Mouse (Mus musculus) olfactory bulb, adult 2 months (tissue): ENCODE results near the gene Eng. TPM values are rescaled to one million over a fixed set of nuclear protein-coding genes. Genes with fewer than 3 reads are reported as not detected.

Experiments used
- H3K27ac ChIP-seq: fragments of 200-500 bp; 2 replicates; pipeline ENCODE4 v1.5.1; 2012; ENCODE audit warnings: low read depth, low read length; ENCODE audit not compliant: insufficient read depth
- H3K4me1 ChIP-seq: fragments of 200-500 bp; 2 replicates; pipeline ENCODE4 v1.6.1; 2012; ENCODE audit warnings: low read length; ENCODE audit not compliant: control insufficient read depth, insufficient read depth
- H3K4me3 ChIP-seq: fragments of 200-500 bp; 2 replicates; pipeline ENCODE4 v1.5.1; 2012; ENCODE audit warnings: mild to moderate bottlenecking, low read depth, low read length, moderate library complexity; ENCODE audit not compliant: insufficient read depth
- CTCF ChIP-seq: fragments of 200-500 bp; IDR thresholded peaks from 2 replicates; pipeline ENCODE4 v1.5.1; 2012; ENCODE audit warnings: low read depth, mild to moderate bottlenecking, low read length, moderate library complexity; ENCODE audit not compliant: insufficient read depth
- POLR2A ChIP-seq: fragments of 200-500 bp; IDR thresholded peaks from 2 replicates; pipeline ENCODE4 v1.6.1; 2012; ENCODE audit warnings: mild to moderate bottlenecking, low read depth, low read length, moderate library complexity; ENCODE audit not compliant: insufficient read depth
- WGBS: fragments of 180-500 bp; shearing (Covaris S2); methylation state at CpG from one replicate; pipeline ENCODE4 v1.1.7; 2018; 5-methylcytosine and 5-hydroxymethylcytosine counted together
- polyA plus RNA-seq: library from polyadenylated mRNA; stranded (reverse); fragments of >200 nt; gene quantifications from 2 replicates; pipeline ENCODE4 v1.2.4, GENCODE M21; 2012; ENCODE audit warnings: low replicate concordance; ENCODE audit not compliant: missing spikeins, insufficient read depth, insufficient read length

The Eng gene
- polyA plus RNA-seq, 1 experiment = not detected

DNA sequence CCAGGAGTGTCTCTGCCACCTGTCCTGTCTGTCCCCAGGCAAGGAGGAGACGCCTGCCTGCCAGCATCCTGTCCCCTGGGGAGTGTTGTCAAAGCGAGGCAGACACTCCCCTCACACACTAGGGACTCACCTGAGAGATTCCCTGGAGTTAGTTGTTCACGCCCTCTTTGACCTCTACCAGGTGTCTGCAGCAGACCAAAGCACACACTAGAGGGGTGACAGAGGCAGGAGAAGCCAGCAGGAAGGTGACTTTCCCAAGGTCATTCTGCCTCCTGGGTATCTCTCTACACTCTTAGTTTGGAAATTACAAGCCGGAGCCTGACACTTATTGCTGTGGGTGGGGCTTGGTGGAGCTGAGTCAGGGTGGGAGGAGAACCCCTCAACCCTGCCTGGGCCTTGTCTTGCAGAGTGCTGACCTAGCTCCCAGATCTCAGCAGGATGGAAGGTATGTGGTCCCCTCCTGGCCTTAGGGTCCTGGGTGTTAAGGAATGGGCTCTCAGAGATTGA is 18.3 kb upstream of the Eng start:
- no peak for TF ChIP-seq CTCF
- no peak for TF ChIP-seq POLR2A
- Histone ChIP-seq H3K4me3 (peak overlapping the region; percentile 63), H3K4me1 (peaks cover 61% of the 10 kb centered on the region), H3K27ac (peak overlapping the region; percentile 56)
- 57% methylated on average over 4 of the region's 4 CpGs for WGBS

DNA sequence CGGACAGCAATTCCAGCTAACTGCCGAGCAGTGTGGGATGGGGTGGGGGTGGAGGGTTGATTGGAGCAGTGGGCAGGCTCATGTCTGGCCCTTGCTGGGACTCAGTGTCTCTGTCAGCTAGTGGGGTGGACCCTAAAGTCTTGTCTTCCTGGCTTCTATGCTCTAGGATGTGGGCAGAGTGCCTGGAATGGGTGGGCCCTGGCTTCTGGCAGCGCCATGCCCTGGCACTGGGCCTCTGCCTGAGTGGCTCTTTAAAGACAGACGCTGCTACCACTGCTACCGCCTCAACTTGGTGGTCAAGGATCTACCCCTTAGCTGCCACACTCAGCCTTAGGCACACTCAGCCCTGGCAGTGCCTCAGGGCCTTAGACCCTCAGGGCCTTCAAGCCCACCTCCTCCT is 17.7 kb upstream of the Eng start:
- Histone ChIP-seq H3K27ac (peak overlapping the region; percentile 56), H3K4me1 (peaks cover 68% of the 10 kb centered on the region), H3K4me3 (peak overlapping the region; percentile 63)
- TF ChIP-seq CTCF (no peak), POLR2A (no peak)
- WGBS = under 1% methylated on average over 5 of the region's 5 CpGs

GRCm38 (mm10) chr2:32629276-32629976 is 17.0 kb upstream of the Eng start:
- WGBS = 30% methylated on average over 9 of the region's 9 CpGs

GRCm38 (mm10) chr2:32630036-32630435 is 16.4 kb upstream of the Eng start:
- TF ChIP-seq CTCF (no peak), POLR2A (no peak)
- Histone ChIP-seq H3K4me3 (no peak overlapping the region), H3K27ac (no peak overlapping the region), H3K4me1 (peaks cover 67% of the 10 kb centered on the region)
- 70% methylated on average over 9 of the region's 9 CpGs for WGBS

More at GRCm38 (mm10) chr2:32629276-32629976, 17.0 kb upstream of the Eng start:
- Histone ChIP-seq H3K4me3 (peak overlapping the region; percentile 63), H3K27ac (no peak overlapping the region), H3K4me1 (peaks cover 71% of the 10 kb centered on the region)
- no peak for TF ChIP-seq POLR2A
- no peak for TF ChIP-seq CTCF

DNA sequence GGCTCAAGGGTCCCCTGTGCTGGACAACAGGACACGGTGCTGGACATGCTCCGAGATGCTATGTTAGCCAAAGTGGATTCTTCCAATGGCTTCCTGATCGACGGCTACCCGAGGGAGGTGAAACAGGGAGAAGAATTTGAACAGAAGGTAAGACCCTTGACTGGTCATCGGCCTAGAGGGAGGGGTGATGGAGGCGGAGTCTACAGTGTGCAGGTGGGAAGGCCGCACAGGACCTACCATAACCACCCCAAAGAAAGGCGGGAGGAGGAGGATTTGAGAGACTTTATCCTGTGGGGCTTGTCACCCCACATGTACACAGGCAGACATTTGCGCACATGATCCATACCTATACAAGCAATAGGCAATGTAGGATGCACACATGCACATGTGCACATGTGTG is 15.3 kb upstream of the Eng start:
- TF ChIP-seq CTCF (no peak), POLR2A (no peak)
- Histone ChIP-seq H3K27ac (no peak overlapping the region), H3K4me3 (no peak overlapping the region), H3K4me1 (peaks cover 66% of the 10 kb centered on the region)
- 85% methylated on average over 10 of the region's 10 CpGs for WGBS

DNA sequence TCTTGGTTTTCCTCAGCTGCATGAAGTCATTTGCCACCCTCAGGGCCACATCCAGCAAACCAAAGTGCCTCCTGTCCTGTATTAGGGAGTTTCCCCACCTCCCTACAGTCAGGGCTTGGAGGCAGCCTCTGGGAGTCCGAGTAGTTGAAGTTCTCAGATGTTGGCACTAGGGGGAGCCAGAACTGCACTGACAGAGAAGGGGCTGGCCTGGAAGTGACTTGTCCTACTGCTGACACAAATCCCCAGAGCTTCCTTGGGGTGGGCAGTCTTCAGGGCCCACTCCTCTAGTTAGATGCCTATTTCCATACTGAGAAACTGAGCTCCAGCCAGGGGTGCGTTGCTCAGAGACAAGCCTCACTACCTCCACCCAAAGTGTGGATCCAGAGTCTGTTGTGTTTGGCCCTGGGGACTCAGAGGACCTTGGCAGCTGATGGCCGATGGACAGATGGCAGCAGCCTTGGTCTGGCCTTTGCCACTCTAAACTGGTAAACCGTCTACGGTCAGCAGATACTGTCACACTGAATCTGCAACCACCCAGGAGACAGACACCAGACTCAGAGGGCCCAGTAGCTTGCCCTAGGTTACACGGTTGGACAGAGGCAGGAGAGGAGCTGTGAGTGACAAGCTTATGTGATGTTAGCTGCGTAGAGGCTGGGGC is 14.5 kb upstream of the Eng start:
- WGBS = 57% methylated on average over 7 of the region's 7 CpGs
- H3K27ac ChIP-seq = no peak overlapping the region
- H3K4me1 ChIP-seq = peaks cover 60% of the 10 kb centered on the region
- TF ChIP-seq POLR2A (no peak), CTCF (peak; percentile 61)
- H3K4me3 ChIP-seq = no peak overlapping the region

GRCm38 (mm10) chr2:32633660-32634059 is 12.7 kb upstream of the Eng start:
- no peak overlapping the region for H3K27ac ChIP-seq
- TF ChIP-seq CTCF (no peak), POLR2A (no peak)
- H3K4me1 ChIP-seq = peaks cover 45% of the 10 kb centered on the region
- WGBS = 43% methylated on average over 5 of the region's 5 CpGs
- no peak overlapping the region for H3K4me3 ChIP-seq

DNA sequence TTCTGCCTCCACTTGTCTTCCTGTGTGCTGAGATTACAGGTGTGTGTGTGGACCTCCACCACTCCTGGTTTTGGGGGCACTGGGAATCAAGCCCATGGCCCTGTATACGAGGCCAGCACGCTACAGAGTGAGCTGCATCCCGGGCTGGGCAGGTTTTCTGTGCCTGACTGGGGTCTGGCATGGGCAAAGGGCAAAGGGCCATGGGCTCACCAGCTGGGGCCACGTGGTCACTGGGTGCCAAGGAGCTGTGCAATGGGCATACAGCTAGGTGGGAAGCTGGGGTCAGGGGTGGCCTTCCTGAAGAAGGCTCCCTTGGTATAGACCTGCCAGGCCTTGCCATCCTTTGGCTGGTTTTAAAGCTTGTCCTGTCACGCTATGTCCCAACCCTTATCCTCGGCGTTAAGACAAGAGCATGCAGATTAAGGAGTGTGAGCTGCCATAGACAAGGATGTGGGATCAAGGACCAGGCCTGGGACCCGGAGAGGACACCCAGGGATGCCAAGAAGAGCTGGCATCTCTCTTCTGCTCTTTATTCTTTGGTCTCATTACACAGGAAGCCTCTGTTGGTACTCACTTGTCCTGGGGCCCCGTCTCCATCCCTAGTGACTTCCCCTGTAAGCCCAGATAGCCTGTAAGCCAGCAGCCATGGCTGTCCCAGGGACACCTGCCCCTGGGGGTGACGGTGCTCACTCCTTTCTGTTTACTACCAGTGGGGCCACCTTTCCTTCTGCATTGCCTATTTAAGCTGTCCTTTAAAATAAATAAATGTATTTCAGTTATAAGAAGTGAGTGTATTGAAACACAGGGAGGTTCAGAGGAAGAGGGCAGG is 11.9 kb upstream of the Eng start:
- TF ChIP-seq CTCF (no peak), POLR2A (no peak)
- 83% methylated on average over 10 of the region's 10 CpGs for WGBS
- 0 out of 2 replicates have a peak overlapping the region, but pooled peaks have one; percentile 10 for H3K27ac ChIP-seq

More for the DNA sequence above, 11.9 kb upstream of the Eng start:
- Histone ChIP-seq H3K4me1 (peaks cover 37% of the 10 kb centered on the region), H3K4me3 (no peak overlapping the region)
